Comparison of ENCODE assay signal across 35 mouse cellular contexts in genomic region chr2:120284705-120285104, GRCm38 (mm10). TPM values are rescaled to one million over a fixed set of nuclear protein-coding genes. Genes with fewer than 3 reads are reported as not detected.
DNase-seq lines count a peak whose midpoint lies in the region; ATAC-seq and TF ChIP-seq lines count a peak whose summit lies in the region.
"Had no signal": no experiment of that assay in that cellular context is flagged by ENCODE, and none has a peak within 500 bp of the region (broad histone marks: within the 10 kb centered on the region; RNA-seq: fewer than 3 reads in every experiment).

No protein-coding gene starts in this region.

- DNase-seq in adrenal gland, postnatal 14 days, result peak; percentile 10
- no peak for DNase-seq in adrenal gland, adult 18-20 months (ENCODE audit: low spot score in 2 of 2)
- DNase-seq in liver, adult 2 months (ENCODE audit: extremely low read depth, low read depth, low spot score), result peak; percentile 84
- peak; percentile 17 for DNase-seq in lung, postnatal 36 days
- no peak for DNase-seq in lung, postnatal 4 days
- DNase-seq in stomach, postnatal 0 days (ENCODE audit: low spot score), result no peak
- no peak for DNase-seq in spleen, adult 18-20 months
- DNase-seq: cerebellum, adult 11 months; cerebellum, adult 2 months; cerebellum, postnatal 10 days; cerebellum, postnatal 36 days; embryo, embryonic 11 days; gastrocnemius, postnatal 25 days; heart, adult 2 months; heart, postnatal 14 days; heart, postnatal 4 days had no signal

- no peak overlapping the region; the same call in 1 of the 2 replicates for H3K27ac ChIP-seq in liver, adult 2 months (replicated peaks; ENCODE audit: insufficient read depth, low read depth, low read length)
- H3K27ac ChIP-seq in liver, embryonic 12.5 days, result no peak overlapping the region
- H3K27ac ChIP-seq in stomach, postnatal 0 days (replicated peaks), result no peak overlapping the region
- H3K27ac ChIP-seq: embryonic facial prominence, embryonic 15.5 days; forebrain, embryonic 12.5 days; forebrain, embryonic 15.5 days; heart, adult 2 months; heart, embryonic 10.5 days; heart, embryonic 13.5 days; hindbrain, embryonic 14.5 days; hindbrain, postnatal 0 days had no signal

- H3K9me3 ChIP-seq in liver, embryonic 12.5 days (replicated peaks), result no peaks in the 10 kb centered on the region
- no peaks in the 10 kb centered on the region for H3K9me3 ChIP-seq in stomach, postnatal 0 days (ENCODE audit: control insufficient read depth, low read length)
- H3K9me3 ChIP-seq: embryonic facial prominence, embryonic 15.5 days; forebrain, embryonic 12.5 days; forebrain, embryonic 15.5 days; G1E; heart, embryonic 10.5 days; heart, embryonic 13.5 days had no signal

- TF ChIP-seq POLR2A in liver, adult 2 months (IDR thresholded peaks at IDR 0.05; ENCODE audit: extremely low read depth, insufficient read depth, low read length), result no peak

- no peak overlapping the region for H3K4me2 ChIP-seq in liver, embryonic 12.5 days
- H3K4me2 ChIP-seq in stomach, postnatal 0 days (replicated peaks; ENCODE audit: low read depth), result no peak overlapping the region
- H3K4me2 ChIP-seq: embryonic facial prominence, embryonic 15.5 days; forebrain, embryonic 12.5 days; forebrain, embryonic 15.5 days; heart, embryonic 13.5 days; hindbrain, embryonic 14.5 days had no signal

- no peak for ATAC-seq in liver, embryonic 12.5 days
- ATAC-seq in stomach, postnatal 0 days (ENCODE audit: low FRiP score, low TSS enrichment), result peak; percentile 52; the same call in 1 of the 2 replicates
- ATAC-seq: forebrain, embryonic 15.5 days; inflammation-experienced regulatory T-cells, adult 6 months; Patski had no signal

- H3K79me2 ChIP-seq in liver, adult 2 months (ENCODE audit: control insufficient read depth, insufficient read depth, low read length), result no peaks in the 10 kb centered on the region

- no peaks in the 10 kb centered on the region for H3K27me3 ChIP-seq in liver, adult 2 months (ENCODE audit: control insufficient read depth, insufficient read depth, low read length)
- H3K27me3 ChIP-seq in liver, embryonic 12.5 days (replicated peaks), result no peaks in the 10 kb centered on the region; the same call in 1 of the 2 replicates
- H3K27me3 ChIP-seq in stomach, postnatal 0 days (ENCODE audit: control insufficient read depth, insufficient read depth, low read length), result no peaks in the 10 kb centered on the region
- H3K27me3 ChIP-seq: embryonic facial prominence, embryonic 15.5 days; forebrain, embryonic 12.5 days; forebrain, embryonic 15.5 days had no signal

- no peak for TF ChIP-seq EP300 in stomach, postnatal 0 days (optimal IDR thresholded peaks at IDR 0.05)

- H3K4me3 ChIP-seq in liver, adult 2 months (ENCODE audit: insufficient read depth, low read depth, low read length), result no peak overlapping the region
- H3K4me3 ChIP-seq in liver, embryonic 12.5 days, result no peak overlapping the region
- H3K4me3 ChIP-seq in stomach, postnatal 0 days (ENCODE audit: low read depth, low read length), result no peak overlapping the region
- H3K4me3 ChIP-seq: embryonic facial prominence, embryonic 15.5 days; forebrain, embryonic 12.5 days; forebrain, embryonic 15.5 days; heart, adult 2 months; heart, embryonic 10.5 days; heart, embryonic 13.5 days had no signal

- peaks cover 7% of the 10 kb centered on the region for H3K4me1 ChIP-seq in liver, adult 2 months (ENCODE audit: control insufficient read depth, insufficient read depth, low read length)
- 0 out of 2 replicates have a peak, but pooled peaks cover 3% of the 10 kb centered on the region for H3K4me1 ChIP-seq in liver, embryonic 12.5 days
- no peaks in the 10 kb centered on the region for H3K4me1 ChIP-seq in stomach, postnatal 0 days (replicated peaks; ENCODE audit: control insufficient read depth, insufficient read depth)
- H3K4me1 ChIP-seq: embryonic facial prominence, embryonic 15.5 days; forebrain, embryonic 12.5 days; forebrain, embryonic 15.5 days; heart, embryonic 10.5 days; heart, embryonic 13.5 days had no signal

- H3K36me3 ChIP-seq in liver, adult 2 months (ENCODE audit: control insufficient read depth, insufficient read depth, low read length), result no peaks in the 10 kb centered on the region
- no peaks in the 10 kb centered on the region for H3K36me3 ChIP-seq in liver, embryonic 12.5 days
- H3K36me3 ChIP-seq in stomach, postnatal 0 days (ENCODE audit: control insufficient read depth, insufficient read depth, low read length), result no peaks in the 10 kb centered on the region
- H3K36me3 ChIP-seq: embryonic facial prominence, embryonic 15.5 days; forebrain, embryonic 12.5 days; forebrain, embryonic 15.5 days; G1E; heart, embryonic 10.5 days; heart, embryonic 13.5 days had no signal

- TF ChIP-seq CTCF in liver, adult 2 months (IDR thresholded peaks at IDR 0.05; ENCODE audit: low read depth, low read length), result no peak
- TF ChIP-seq CTCF in stomach, postnatal 0 days (IDR thresholded peaks at IDR 0.05; ENCODE audit: low read depth), result peak; percentile 8; the same call in 1 of the 2 replicates

- no peak overlapping the region for H3K9ac ChIP-seq in liver, adult 2 months (ENCODE audit: low read depth, low read length)
- no peak overlapping the region for H3K9ac ChIP-seq in liver, embryonic 12.5 days
- H3K9ac ChIP-seq in stomach, postnatal 0 days (ENCODE audit: low read length), result no peak overlapping the region
- H3K9ac ChIP-seq: embryonic facial prominence, embryonic 15.5 days; forebrain, embryonic 12.5 days; forebrain, embryonic 15.5 days; heart, embryonic 13.5 days; hindbrain, embryonic 14.5 days had no signal

RNA-seq across cellular contexts. Expression of gene Pla2g4d, which starts 4.3 kb away (rescaled TPM):
- not detected in 2 replicates for total RNA-seq in adrenal gland, postnatal 14 days (2021)
- under 1 TPM in 1 of 2 experiments, not detected in 1; 0.20 TPM for total RNA-seq in adrenal gland, adult 18-20 months (2021)
- not detected in 2 replicates for total RNA-seq in liver, adult 2 months (2014; rRNA removed)
- polyA plus RNA-seq in liver, adult 2 months (2012; rRNA removed), result not detected in 2 replicates
- polyA plus RNA-seq in liver, embryonic 12.5 days (2016; fragmentation: Nextera tagmentation; extraction: Ambion mirVana), result not detected in 2 replicates
- 9.8 and 10.6 TPM in 2 replicates for polyA plus RNA-seq in stomach, postnatal 0 days (2015; fragmentation: Nextera tagmentation; extraction: Ambion mirVana)
- total RNA-seq: CH12.LX; gastrocnemius, adult 8-10 months; gastrocnemius, postnatal 25 days; granulocyte monocyte progenitor cell, adult 5-6 weeks; heart, adult 2 months; heart, postnatal 14 days; heart, postnatal 4 days had no signal
- polyA plus RNA-seq: forebrain, embryonic 12.5 days; forebrain, embryonic 15.5 days; G1E; heart, adult 2 months; heart, embryonic 10.5 days; heart, embryonic 13.5 days; heart, embryonic 16.5 days; hindbrain, embryonic 14.5 days; inflammation-experienced regulatory T-cells, adult 6 months; Patski had no signal

RNA-seq across cellular contexts. Expression of gene Pla2g4f, which starts 29.3 kb away (rescaled TPM):
- total RNA-seq in adrenal gland, postnatal 14 days (2021), result 0.23 TPM in 1 of 2 replicates, not detected in the other
- not detected for total RNA-seq in adrenal gland, adult 18-20 months (2021)
- 0.09 TPM in 1 of 2 replicates, not detected in the other for total RNA-seq in liver, adult 2 months (2014; rRNA removed)
- polyA plus RNA-seq in liver, adult 2 months (2012; rRNA removed), result 0.05 and 0.15 TPM in 2 replicates
- 0.05 TPM in 1 of 2 replicates, not detected in the other for polyA plus RNA-seq in liver, embryonic 12.5 days (2016; fragmentation: Nextera tagmentation; extraction: Ambion mirVana)
- polyA plus RNA-seq in stomach, postnatal 0 days (2015; fragmentation: Nextera tagmentation; extraction: Ambion mirVana), result 21.9 and 22.7 TPM in 2 replicates
- total RNA-seq: adrenal gland, adult 8-10 months; adrenal gland, postnatal 36 days; gastrocnemius, adult 8-10 months; gastrocnemius, postnatal 25 days; granulocyte monocyte progenitor cell, adult 5-6 weeks; heart, adult 2 months; heart, postnatal 14 days; heart, postnatal 4 days; hindbrain, postnatal 0 days had no signal
- polyA plus RNA-seq: embryonic facial prominence, embryonic 11.5 days; forebrain, embryonic 12.5 days; forebrain, embryonic 15.5 days; hindbrain, embryonic 11.5 days; hindbrain, embryonic 14.5 days; hindbrain, postnatal 0 days; Patski had no signal

RNA-seq across cellular contexts. Expression of gene Pla2g4e, which starts 39.6 kb away (rescaled TPM):
- total RNA-seq in adrenal gland, postnatal 14 days (2021), result 0.48 and 0.53 TPM in 2 replicates
- under 1 TPM; 0.36 to 0.38 TPM for total RNA-seq in adrenal gland, adult 18-20 months (2021)
- total RNA-seq in liver, adult 2 months (2014; rRNA removed), result not detected in 2 replicates
- not detected in 2 replicates for polyA plus RNA-seq in liver, adult 2 months (2012; rRNA removed)
- polyA plus RNA-seq in liver, embryonic 12.5 days (2016; fragmentation: Nextera tagmentation; extraction: Ambion mirVana), result not detected in 2 replicates
- polyA plus RNA-seq in stomach, postnatal 0 days (2015; fragmentation: Nextera tagmentation; extraction: Ambion mirVana), result 5.8 TPM in 2 replicates
- total RNA-seq: CH12.LX; granulocyte monocyte progenitor cell, adult 5-6 weeks had no signal
- polyA plus RNA-seq: embryonic facial prominence, embryonic 11.5 days; G1E; inflammation-experienced regulatory T-cells, adult 6 months had no signal

Comparison
In these comparisons a context has a peak if more than half of its experiments do, and no peak if none do; other contexts are left out.
1. DNase-seq: peak in adrenal gland, postnatal 14 days (single experiment), liver, adult 2 months (single experiment) and lung, postnatal 36 days (single experiment); none in adrenal gland, adult 18-20 months (0 of 2), lung, postnatal 4 days (0 of 2), stomach, postnatal 0 days (single experiment) and spleen, adult 18-20 months (0 of 2).